Mouse (Mus musculus): ENCODE data around the gene Wee2. TPM values are rescaled to one million over a fixed set of nuclear protein-coding genes. Genes with fewer than 3 reads are reported as not detected.

Wee2 gene
- polyA plus RNA-seq, 1 experiment from 2014 or later = 0.39 TPM

- Histone ChIP-seq H3K36me3 (no peaks in the 10 kb centered on the region), H3K27ac (replicated peaks) (no peak overlapping the region), H3K4me1 (replicated peaks) (peaks cover 7% of the 10 kb centered on the region; the same call in 1 of the 2 replicates), H3K4me2 (no peak overlapping the region), H3K4me3 (no peak overlapping the region), H3K27me3 (no peaks in the 10 kb centered on the region; the same call in 1 of the 2 replicates), H3K9me3 (no peaks in the 10 kb centered on the region), H3K9ac (no peak overlapping the region)
- ATAC-seq (ENCODE audit: low read depth) = no peak
- 67% methylated on average over 3 of the region's 3 CpGs for WGBS
Measured at GRCm38 (mm10) chr6:40441276-40441675, 2.4 kb downstream of the Wee2 start.

GRCm38 (mm10) chr6:40441755-40442154 is 2.9 kb downstream of the Wee2 start:
- WGBS = 54% methylated on average over 3 of the region's 3 CpGs
- Histone ChIP-seq H3K4me2 (no peak overlapping the region), H3K9ac (no peak overlapping the region), H3K4me1 (replicated peaks) (0 out of 2 replicates have a peak, but pooled peaks cover 3% of the 10 kb centered on the region), H3K4me3 (no peak overlapping the region), H3K27ac (replicated peaks) (no peak overlapping the region), H3K36me3 (no peaks in the 10 kb centered on the region), H3K9me3 (no peaks in the 10 kb centered on the region), H3K27me3 (no peaks in the 10 kb centered on the region; the same call in 1 of the 2 replicates)
- ATAC-seq (ENCODE audit: low read depth) = no peak

GRCm38 (mm10) chr6:40443281-40443928 is 4.5 kb downstream of the Wee2 start:
- H3K27me3 ChIP-seq = no peaks in the 10 kb centered on the region; the same call in 1 of the 2 replicates
- no peaks in the 10 kb centered on the region for H3K9me3 ChIP-seq
- H3K4me1 ChIP-seq (replicated peaks) = no peaks in the 10 kb centered on the region
- 34% methylated on average over 10 of the region's 10 CpGs for WGBS
- H3K9ac ChIP-seq = no peak overlapping the region
- no peak overlapping the region for H3K4me2 ChIP-seq
- no peak overlapping the region for H3K27ac ChIP-seq (replicated peaks)
- no peak overlapping the region for H3K4me3 ChIP-seq
- ATAC-seq (ENCODE audit: low read depth) = no peak; the same call in 1 of the 2 replicates
- no peaks in the 10 kb centered on the region for H3K36me3 ChIP-seq

GRCm38 (mm10) chr6:40448626-40449025 is 9.7 kb downstream of the Wee2 start:
- Histone ChIP-seq H3K27me3 (no peaks in the 10 kb centered on the region; the same call in 1 of the 2 replicates), H3K4me3 (no peak overlapping the region), H3K4me2 (no peak overlapping the region), H3K27ac (replicated peaks) (no peak overlapping the region), H3K9me3 (no peaks in the 10 kb centered on the region), H3K9ac (no peak overlapping the region), H3K36me3 (no peaks in the 10 kb centered on the region), H3K4me1 (replicated peaks) (no peaks in the 10 kb centered on the region)
- no peak for ATAC-seq (ENCODE audit: low read depth)

- Histone ChIP-seq H3K27me3 (no peaks in the 10 kb centered on the region), H3K9ac (no peak overlapping the region), H3K9me3 (no peaks in the 10 kb centered on the region), H3K4me2 (no peak overlapping the region), H3K4me3 (no peak overlapping the region), H3K36me3 (no peaks in the 10 kb centered on the region), H3K4me1 (replicated peaks) (no peaks in the 10 kb centered on the region), H3K27ac (replicated peaks) (no peak overlapping the region)
- 23% methylated on average over 7 of the region's 7 CpGs for WGBS
- ATAC-seq (ENCODE audit: low read depth) = no peak
Measured at GRCm38 (mm10) chr6:40454436-40455041, 15.7 kb downstream of the Wee2 start.

GRCm38 (mm10) chr6:40465710-40466109 is 26.8 kb downstream of the Wee2 start:
- H3K4me1 ChIP-seq (replicated peaks) = no peaks in the 10 kb centered on the region; the same call in 1 of the 2 replicates
- 49% methylated on average over 6 of the region's 6 CpGs for WGBS
- peaks cover 15% of the 10 kb centered on the region; the same call in 1 of the 2 replicates for H3K27me3 ChIP-seq
- no peak overlapping the region for H3K27ac ChIP-seq (replicated peaks)
- no peak overlapping the region for H3K9ac ChIP-seq
- no peaks in the 10 kb centered on the region for H3K9me3 ChIP-seq
- H3K36me3 ChIP-seq = no peaks in the 10 kb centered on the region
- no peak overlapping the region for H3K4me3 ChIP-seq
- ATAC-seq (ENCODE audit: low read depth) = no peak
- no peak overlapping the region for H3K4me2 ChIP-seq

GRCm38 (mm10) chr6:40470916-40471719 is 32.2 kb downstream of the Wee2 start, which contains the start of gene Ssbp1:
TSS of gene Ssbp1 (plus strand) at chr6:40471352.
- peaks cover 22% of the 10 kb centered on the region for H3K4me1 ChIP-seq (replicated peaks)
- under 1% methylated on average over 54 of the region's 54 CpGs for WGBS
- peaks cover 27% of the 10 kb centered on the region for H3K36me3 ChIP-seq
- peak within 1 kb of the TSS; percentile 85 for H3K9ac ChIP-seq
- H3K4me2 ChIP-seq = peak within 1 kb of the TSS; percentile 77
- peak within 1 kb of the TSS; percentile 93 for H3K27ac ChIP-seq (replicated peaks)
- H3K4me3 ChIP-seq = peak within 1 kb of the TSS; percentile 68
- ATAC-seq (ENCODE audit: low read depth) = peak; percentile 96
- peaks cover 15% of the 10 kb centered on the region; the same call in 1 of the 2 replicates for H3K27me3 ChIP-seq
- H3K9me3 ChIP-seq = no peaks in the 10 kb centered on the region

- Histone ChIP-seq H3K9ac (peak overlapping the region; percentile 85), H3K4me3 (peak overlapping the region; percentile 68), H3K4me1 (replicated peaks) (peaks cover 22% of the 10 kb centered on the region), H3K36me3 (peaks cover 31% of the 10 kb centered on the region), H3K27ac (replicated peaks) (peak overlapping the region; percentile 93), H3K9me3 (no peaks in the 10 kb centered on the region), H3K27me3 (peaks cover 15% of the 10 kb centered on the region; the same call in 1 of the 2 replicates), H3K4me2 (peak overlapping the region; percentile 77)
- 0 out of 2 replicates have a peak, but pooled peaks have one; percentile 26 for ATAC-seq (ENCODE audit: low read depth)
- WGBS = under 1% methylated on average over 7 of the region's 7 CpGs
Measured at GRCm38 (mm10) chr6:40471720-40472010, 32.8 kb downstream of the Wee2 start.

- WGBS = 92% methylated on average over 4 of the region's 4 CpGs
- Histone ChIP-seq H3K9me3 (no peaks in the 10 kb centered on the region), H3K9ac (no peak overlapping the region), H3K27ac (replicated peaks) (no peak overlapping the region), H3K27me3 (no peaks in the 10 kb centered on the region), H3K4me2 (no peak overlapping the region), H3K4me3 (no peak overlapping the region), H3K4me1 (replicated peaks) (peaks cover 22% of the 10 kb centered on the region), H3K36me3 (peaks cover 57% of the 10 kb centered on the region)
- no peak for ATAC-seq (ENCODE audit: low read depth)
Measured at GRCm38 (mm10) chr6:40476132-40476531, 37.2 kb downstream of the Wee2 start.

GRCm38 (mm10) chr6:40479705-40480104 is 40.8 kb downstream of the Wee2 start:
- H3K27ac ChIP-seq (replicated peaks) = no peak overlapping the region
- no peaks in the 10 kb centered on the region for H3K4me1 ChIP-seq (replicated peaks)
- H3K36me3 ChIP-seq = peaks cover 73% of the 10 kb centered on the region
- no peak overlapping the region for H3K4me3 ChIP-seq
- H3K27me3 ChIP-seq = no peaks in the 10 kb centered on the region
- 88% methylated on average over 1 of the region's 1 CpGs for WGBS
- no peak overlapping the region for H3K4me2 ChIP-seq
- no peaks in the 10 kb centered on the region for H3K9me3 ChIP-seq
- no peak overlapping the region for H3K9ac ChIP-seq
- ATAC-seq (ENCODE audit: low read depth) = no peak

- Histone ChIP-seq H3K4me1 (replicated peaks) (no peaks in the 10 kb centered on the region), H3K9me3 (no peaks in the 10 kb centered on the region), H3K36me3 (peaks cover 64% of the 10 kb centered on the region), H3K4me2 (no peak overlapping the region), H3K9ac (no peak overlapping the region), H3K4me3 (no peak overlapping the region), H3K27ac (replicated peaks) (no peak overlapping the region), H3K27me3 (no peaks in the 10 kb centered on the region)
- ATAC-seq (ENCODE audit: low read depth) = no peak
- WGBS = 92% methylated on average over 5 of the region's 5 CpGs
Measured at GRCm38 (mm10) chr6:40482318-40482717, 43.4 kb downstream of the Wee2 start.

- H3K9ac ChIP-seq = no peak within 1 kb of the TSS
- no peak within 1 kb of the TSS for H3K27ac ChIP-seq (replicated peaks)
- H3K36me3 ChIP-seq = 0 out of 2 replicates have a peak, but pooled peaks cover 2% of the 10 kb centered on the region
- H3K4me1 ChIP-seq (replicated peaks) = no peaks in the 10 kb centered on the region
- no peak within 1 kb of the TSS for H3K4me3 ChIP-seq
- H3K27me3 ChIP-seq = no peaks in the 10 kb centered on the region
- no peak within 1 kb of the TSS for H3K4me2 ChIP-seq
- no peaks in the 10 kb centered on the region for H3K9me3 ChIP-seq
- no peak for ATAC-seq (ENCODE audit: low read depth)
Measured at GRCm38 (mm10) chr6:40490933-40491332, 52.0 kb downstream of the Wee2 start, which contains the start of gene Tas2r137. TSS of gene Tas2r137 (plus strand) at chr6:40491233.
